Mouse (Mus musculus) gastrocnemius, adult 18-20 months (tissue): ENCODE data around the gene Ccdc134. TPM values are rescaled to one million over a fixed set of nuclear protein-coding genes. Genes with fewer than 3 reads are reported as not detected.
"Not testable (repeated sequence)": the region's sequence is repeated elsewhere in the genome, so short reads cannot be mapped to it uniquely, and the experiment has no call there.

Source experiments
- DNase-seq: peaks from one replicate; pipeline ENCODE4 v3.0.0; 2021; ENCODE audit warnings: low spot score
- long read RNA-seq, 2 experiments: library from polyadenylated mRNA; stranded (forward); transcript quantifications; one replicate each; pipeline ENCODE4 v2.0.0; 2021
- total RNA-seq, 2 experiments: library from RNA; stranded (reverse); gene quantifications; 2 replicates each; pipeline ENCODE4 v1.2.3; 2021

Ccdc134 gene
- total RNA-seq, result 10 to 100 TPM in 1 of 2 experiments, 1 to 10 TPM in 1; 8.8 to 10.1 TPM
- long read RNA-seq, experiment 1, transcript Ccdc134-201 (7 exons, 2,046 nt), result major isoform, 15 of 24 reads
- long read RNA-seq, experiment 1, partial matches to known transcripts, result 1 of 24 reads
- long read RNA-seq, experiment 1, other reads (novel, unspliced or antisense), result 7 of 24 reads
- long read RNA-seq, experiment 2, transcript Ccdc134-201 (7 exons, 2,046 nt), result major isoform, 12 of 14 reads
- long read RNA-seq, experiment 2, partial matches to known transcripts, result 0 of 14 reads
- long read RNA-seq, experiment 2, other reads (novel, unspliced or antisense), result 1 of 14 reads

DNA sequence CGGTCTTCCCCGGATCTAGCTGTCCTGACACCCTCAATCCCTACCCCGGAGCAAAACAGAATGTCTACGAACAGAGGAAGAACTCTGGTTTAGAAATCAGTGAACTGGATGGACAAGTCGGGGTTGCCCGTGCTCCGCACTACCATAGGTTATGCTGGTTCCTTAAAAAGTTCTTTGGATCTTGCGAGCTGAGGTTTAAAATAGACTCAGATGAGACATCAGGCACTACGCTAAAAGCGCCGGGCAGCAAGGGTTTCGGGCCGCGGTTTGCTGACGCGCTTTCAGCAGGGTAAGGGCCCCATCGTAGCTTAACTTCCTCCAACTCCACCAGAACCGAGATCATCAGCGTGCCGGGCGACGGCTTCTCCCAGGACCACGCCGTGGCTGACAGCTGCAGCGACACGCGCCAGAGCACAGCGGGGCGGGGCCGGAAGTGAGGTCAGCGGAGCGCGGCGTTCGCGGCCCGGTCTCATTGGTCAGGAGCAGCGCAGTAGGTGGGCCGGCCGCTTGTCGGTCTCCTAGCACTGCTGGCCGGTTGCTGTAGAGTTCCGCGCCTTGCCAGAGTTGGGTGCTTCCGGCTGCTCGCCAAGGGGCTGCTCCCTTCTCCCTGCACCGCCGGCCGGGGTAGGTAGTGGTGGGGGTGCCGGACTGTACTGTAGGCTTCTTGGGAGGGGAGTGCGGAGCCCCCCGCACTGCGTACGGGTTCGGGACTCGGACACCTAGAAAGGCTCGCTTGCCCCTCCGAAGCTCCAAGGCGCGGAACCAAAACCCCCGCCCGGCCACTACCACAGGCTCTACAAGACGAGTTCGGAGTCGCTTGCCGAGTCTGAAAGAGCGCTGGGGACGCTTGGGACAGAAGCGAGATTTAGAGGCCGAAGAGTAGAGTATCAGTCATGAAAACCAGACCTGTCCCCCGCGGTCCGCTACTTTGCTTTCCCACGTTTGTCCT is at the start of gene Ccdc134:
TSS of gene Ccdc134 (plus strand) at position 497 of the 949 bp plus-strand sequence.
- DNase-seq, result peak; percentile 97

DNA sequence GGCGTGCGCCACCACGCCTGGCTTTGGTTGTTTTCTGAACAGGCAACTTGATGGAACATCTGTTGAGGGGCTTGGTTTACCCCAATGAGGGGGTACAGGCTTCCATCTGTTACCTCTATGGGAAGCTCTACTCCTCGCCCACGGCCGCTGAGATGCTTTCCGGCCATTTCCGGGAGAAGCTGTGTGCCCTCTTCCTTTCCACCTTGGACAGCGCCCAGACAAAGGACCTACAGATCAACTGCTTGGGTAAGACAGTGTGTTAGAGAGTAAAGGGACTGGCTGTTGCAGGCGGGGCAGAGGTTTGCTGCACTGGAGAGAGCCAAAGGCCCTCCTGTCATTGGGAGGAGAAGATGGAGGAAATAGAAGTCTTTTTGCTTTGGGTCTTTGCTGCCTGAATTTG is 47.8 kb upstream of the Ccdc134 start:
- no peak for DNase-seq

- peak; percentile 35 for DNase-seq
Observed at GRCm38 (mm10) chr15:82081161-82081560, 46.6 kb upstream of the Ccdc134 start.

GRCm38 (mm10) chr15:82085606-82086005 is 42.1 kb upstream of the Ccdc134 start:
- DNase-seq, result no peak

DNA sequence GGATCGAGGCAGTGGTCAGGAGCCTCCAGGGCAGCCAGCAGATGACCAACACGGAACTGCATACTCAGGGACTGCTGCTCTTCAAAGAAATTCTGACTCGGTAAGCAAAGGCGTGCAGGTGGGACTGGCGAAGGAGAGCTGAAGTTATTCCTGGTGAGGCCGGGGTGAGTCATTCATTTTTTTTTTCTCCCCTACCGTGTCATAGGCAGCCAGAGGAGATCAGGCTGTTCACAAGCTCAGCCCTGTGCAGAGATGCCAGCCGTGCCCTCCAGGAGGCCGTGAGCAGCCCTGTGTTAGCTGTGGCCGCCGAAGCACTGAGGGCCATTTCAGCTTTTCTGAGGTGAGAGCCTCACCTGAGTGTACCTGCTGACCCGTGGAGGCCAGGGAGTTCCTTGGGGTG is 41.6 kb upstream of the Ccdc134 start:
- no peak for DNase-seq

- no peak for DNase-seq
Observed at GRCm38 (mm10) chr15:82087266-82087665, 40.5 kb upstream of the Ccdc134 start.

GRCm38 (mm10) chr15:82091061-82091460 is 36.7 kb upstream of the Ccdc134 start:
- no peak for DNase-seq

GRCm38 (mm10) chr15:82106953-82107555 is 20.7 kb upstream of the Ccdc134 start:
- DNase-seq, result no peak

DNA sequence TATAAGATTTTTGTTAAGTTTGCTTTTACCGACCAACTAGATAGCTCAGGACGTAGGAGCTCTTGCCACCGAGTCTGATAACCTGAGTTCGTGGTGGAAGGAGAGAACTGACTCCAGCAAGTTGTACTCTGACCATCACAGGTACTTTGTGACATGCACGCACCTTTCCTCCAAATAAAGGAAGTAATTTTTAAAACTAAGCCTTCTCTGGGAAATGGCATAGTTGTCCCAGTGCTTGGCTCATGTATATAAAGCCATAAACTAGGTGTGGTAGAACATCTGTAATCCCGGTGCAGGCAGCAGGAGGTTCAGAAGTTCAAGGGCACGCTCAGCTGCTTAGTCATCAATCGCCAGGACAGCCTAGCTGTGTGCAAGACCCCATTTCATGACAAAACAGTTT is 7.2 kb upstream of the Ccdc134 start:
- no peak for DNase-seq

GRCm38 (mm10) chr15:82126690-82127089 is 1.0 kb upstream of the Ccdc134 start:
- not testable (repeated sequence) for DNase-seq

GRCm38 (mm10) chr15:82128398-82128797 is 676 bp downstream of the Ccdc134 start:
- DNase-seq, result peak; percentile 42

- DNase-seq, result no peak
Observed at GRCm38 (mm10) chr15:82130599-82130998, 2.9 kb downstream of the Ccdc134 start.

DNA sequence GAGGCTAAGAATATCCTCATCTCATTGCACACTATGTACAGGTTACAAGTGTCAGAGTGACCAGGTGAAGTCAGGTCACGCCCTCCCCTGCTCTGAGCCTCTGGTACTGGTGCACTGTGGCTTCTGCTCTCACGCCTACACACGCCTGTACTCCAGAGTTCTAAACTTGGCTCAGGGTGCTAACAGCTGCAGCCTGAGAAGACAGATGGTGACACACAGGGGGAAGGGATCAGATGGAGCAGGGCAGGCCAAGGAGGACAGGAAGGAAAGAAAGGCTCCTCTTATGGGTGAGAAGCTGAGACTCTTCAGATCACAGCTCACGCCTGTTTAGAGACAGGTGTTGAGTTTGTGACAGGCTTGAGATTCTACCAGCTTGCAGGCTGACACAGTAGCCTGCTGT is 7.7 kb downstream of the Ccdc134 start:
- peak; percentile 80 for DNase-seq

DNA sequence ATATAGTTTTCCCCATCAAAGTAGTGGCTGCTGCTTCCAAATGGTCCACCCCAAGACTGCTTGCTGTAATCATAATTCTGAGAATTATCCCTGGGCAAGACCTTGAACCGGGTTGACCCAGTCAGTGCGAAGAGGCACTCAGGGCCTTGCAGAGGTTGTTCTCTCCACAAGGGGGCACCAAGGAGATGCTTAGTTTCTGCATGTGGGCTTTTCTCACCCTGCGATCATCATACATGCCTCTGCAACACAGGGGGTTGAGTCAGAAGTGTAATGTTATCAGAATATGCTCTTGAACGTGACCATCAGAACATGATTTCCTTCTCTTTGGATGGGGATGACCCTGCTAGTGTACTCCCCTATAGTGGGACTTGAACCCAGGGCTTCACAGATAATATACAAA is 10.8 kb downstream of the Ccdc134 start:
- peak; percentile 72 for DNase-seq

GRCm38 (mm10) chr15:82139196-82139595 is 11.5 kb downstream of the Ccdc134 start:
- no peak for DNase-seq

DNA sequence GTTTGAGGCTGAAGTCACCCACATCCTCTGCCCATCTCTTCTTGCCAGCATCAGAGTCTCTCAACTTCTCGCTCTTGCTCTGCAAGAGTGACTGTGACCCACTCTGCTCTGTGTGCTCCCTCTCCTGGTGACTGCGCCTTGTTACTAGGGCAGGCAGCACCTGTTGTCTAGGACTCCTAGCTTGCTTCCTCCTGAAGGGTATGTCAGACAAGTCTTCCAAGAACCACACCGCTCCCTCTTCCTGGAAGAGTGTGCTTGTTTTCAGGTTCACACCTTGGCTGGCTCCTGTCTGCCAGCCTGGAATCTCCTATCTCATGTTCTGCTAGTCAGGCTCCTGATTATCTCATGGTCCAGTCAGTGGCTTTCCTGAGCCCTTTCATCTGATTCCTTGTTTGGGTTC is 12.6 kb downstream of the Ccdc134 start:
- no peak for DNase-seq

DNA sequence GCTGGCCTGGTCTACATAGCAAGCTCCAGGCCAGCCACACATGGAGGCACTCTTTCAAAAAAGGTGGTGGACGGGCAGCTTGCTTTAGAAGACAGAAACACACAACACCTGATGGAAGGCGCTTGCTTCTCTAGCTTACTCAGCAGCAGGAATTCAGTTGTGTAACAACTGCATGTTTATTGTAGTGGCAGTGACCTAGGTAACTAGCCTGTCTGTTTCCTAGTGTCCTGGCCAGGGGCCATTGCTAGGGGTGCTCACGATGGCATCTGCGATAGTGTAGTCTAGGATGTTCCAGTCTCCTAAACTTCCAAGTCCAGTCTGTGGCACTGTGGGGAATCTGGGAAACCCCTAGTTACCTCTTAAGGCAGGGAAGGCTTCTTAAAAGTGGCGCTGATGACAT is 16.4 kb downstream of the Ccdc134 start:
- no peak for DNase-seq

DNA sequence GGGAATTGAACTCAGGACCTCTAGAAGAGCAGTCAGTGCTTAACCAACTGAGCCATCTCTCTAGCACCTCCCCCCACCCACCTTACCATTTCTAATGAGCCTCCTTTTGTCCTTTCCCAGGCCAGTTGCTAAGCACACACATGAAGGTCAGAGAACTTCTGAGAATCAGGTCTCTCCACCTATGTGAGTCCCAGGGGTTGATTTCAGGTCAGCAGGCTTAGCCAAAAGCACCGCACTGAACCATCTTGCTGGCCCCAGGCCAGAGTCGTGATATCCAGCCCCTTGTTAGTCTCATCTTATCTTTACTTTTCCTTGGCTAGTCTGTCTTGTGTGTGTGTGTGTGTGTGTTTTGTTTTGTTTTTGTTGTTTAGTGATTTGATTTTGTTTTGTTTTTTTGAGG is 17.7 kb downstream of the Ccdc134 start:
- no peak for DNase-seq

- DNase-seq, result no peak
Observed at GRCm38 (mm10) chr15:82145851-82146769, 18.4 kb downstream of the Ccdc134 start.

DNA sequence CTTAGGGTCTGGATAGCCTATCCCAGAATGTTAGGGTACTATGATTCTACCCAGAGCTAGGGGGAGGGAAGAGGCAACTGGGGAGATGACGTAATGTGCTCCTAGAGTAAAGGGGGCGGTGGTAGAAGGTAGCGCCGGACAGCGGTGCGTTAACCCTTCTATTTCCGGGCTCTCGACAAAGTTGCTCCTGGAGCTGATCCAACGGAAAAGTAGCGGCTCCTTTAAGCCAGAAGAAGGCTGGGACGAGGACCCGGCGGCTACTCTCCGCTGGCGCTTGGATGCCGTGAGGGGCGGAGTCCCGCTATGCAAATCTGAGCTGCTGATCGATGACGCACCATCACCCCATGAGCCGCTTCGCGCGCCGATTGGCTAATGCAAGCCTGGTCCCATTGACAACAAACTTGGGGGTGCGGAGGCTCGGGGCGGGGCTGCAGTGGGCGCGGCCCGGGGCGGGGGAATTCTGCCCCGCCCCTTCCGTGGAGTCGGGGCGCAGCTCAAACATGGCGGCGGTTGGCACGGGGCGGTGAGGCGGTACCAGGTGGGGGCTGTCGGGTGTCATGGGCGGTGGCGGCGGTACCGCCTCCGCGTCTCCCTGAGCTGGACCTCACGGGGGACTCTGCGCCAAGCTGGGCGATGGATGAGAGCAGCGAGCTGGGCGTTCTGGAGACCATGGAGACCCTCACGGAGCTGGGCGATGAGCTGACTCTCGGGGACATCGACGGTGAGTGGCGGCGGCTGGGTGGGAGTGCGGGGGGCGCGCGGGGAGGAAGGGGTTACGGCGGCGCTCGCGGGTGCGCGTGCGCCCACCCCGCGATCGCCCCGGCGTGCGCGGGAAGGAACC is 19.3 kb downstream of the Ccdc134 start, which contains the start of gene Srebf2:
TSS of gene Srebf2 (plus strand) at position 412 of the 841 bp plus-strand sequence.
- DNase-seq, result peak; percentile 98
